Mouse (Mus musculus) lung, postnatal 0 days (tissue): ENCODE results near the gene Ddx41.

Experiments used
- CTCF ChIP-seq: IDR thresholded peaks from 2 replicates; pipeline ENCODE4 v1.5.1; 2016; ENCODE audit warnings: antibody characterized with exemption, mild to moderate bottlenecking
- EP300 ChIP-seq: IDR thresholded peaks from 2 replicates; pipeline ENCODE4 v1.6.1; 2016; ENCODE audit warnings: antibody characterized with exemption, mild to moderate bottlenecking, control low read depth

GRCm38 (mm10) chr13:55494883-55495621 is 41.4 kb downstream of the Ddx41 start:
- TF ChIP-seq CTCF (no peak), EP300 (no peak)
